Mouse (Mus musculus) cerebellum, adult 2 months (tissue): ENCODE measurements at regions not wholly inside any gene's neighbourhood (a gene's known extent, or its start where the extent isn't known, plus 50 kb on each side); places are given as distances from the start of the nearest gene placed in this dataset.

Experiments
- CTCF ChIP-seq: fragments of 200-500 bp; IDR thresholded peaks from 2 replicates; pipeline ENCODE4 v1.5.1; 2011; ENCODE audit warnings: low read depth, mild to moderate bottlenecking, control low read depth, low read length, moderate library complexity, borderline replicate concordance; ENCODE audit not compliant: insufficient read depth
- POLR2A ChIP-seq: fragments of 200-500 bp; IDR thresholded peaks from 2 replicates; pipeline ENCODE4 v1.6.1; 2011; ENCODE audit warnings: low read length, control low read depth, borderline replicate concordance; ENCODE audit not compliant: insufficient read depth

DNA sequence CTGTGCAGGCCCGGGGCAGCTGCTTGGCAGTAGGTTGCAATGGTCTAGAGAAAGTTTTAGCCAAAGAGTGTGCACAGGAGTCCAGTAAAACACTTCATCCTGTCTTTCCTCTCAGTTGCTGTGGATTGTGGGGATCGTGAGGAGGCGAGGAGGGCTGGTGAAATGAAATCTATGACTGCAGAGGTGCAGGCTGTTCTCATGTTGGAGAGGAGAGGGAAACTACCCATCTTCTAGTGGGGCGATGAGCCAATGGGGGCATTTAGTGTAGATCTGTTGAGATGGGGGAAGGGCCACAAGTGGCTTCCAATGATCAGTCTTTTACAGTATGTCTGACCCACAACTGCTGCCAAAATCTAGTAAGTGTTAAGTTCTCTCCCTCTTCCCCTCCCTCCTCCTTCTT, 203.4 kb downstream of the Rnd3 start:
- TF ChIP-seq CTCF, result no peak
- no peak for TF ChIP-seq POLR2A
